Mouse (Mus musculus) midbrain, embryonic 10.5 days (tissue): Measurements from ENCODE around the gene Mmd. TPM values are rescaled to one million over a fixed set of nuclear protein-coding genes. Genes with fewer than 3 reads are reported as not detected.

Source experiments
- DNase-seq: peaks from one replicate; pipeline ENCODE4 v3.0.0-alpha.2; 2017; ENCODE audit warnings: low spot score
- H3K27ac ChIP-seq: fragments of 300-500 bp; sonication (generic); replicated peaks from 2 replicates; pipeline ENCODE4 v1.5.1; 2016; ENCODE audit warnings: mild to moderate bottlenecking
- H3K27me3 ChIP-seq: fragments of 300-500 bp; sonication (generic); 2 replicates; pipeline ENCODE4 v1.6.1; 2016; ENCODE audit warnings: low read depth, mild to moderate bottlenecking; ENCODE audit not compliant: poor library complexity, severe bottlenecking
- H3K36me3 ChIP-seq: fragments of 300-500 bp; sonication (generic); 2 replicates; pipeline ENCODE4 v1.6.1; 2016; ENCODE audit warnings: mild to moderate bottlenecking, moderate library complexity
- H3K4me1 ChIP-seq: fragments of 300-500 bp; sonication (generic); 2 replicates; pipeline ENCODE4 v1.6.1; 2016
- H3K4me3 ChIP-seq: fragments of 300-500 bp; sonication (generic); 2 replicates; pipeline ENCODE4 v1.5.1; 2016; ENCODE audit warnings: mild to moderate bottlenecking, moderate library complexity
- H3K9me3 ChIP-seq: fragments of 300-500 bp; sonication (generic); replicated peaks from 2 replicates; pipeline ENCODE4 v1.6.1; 2016; ENCODE audit warnings: mild to moderate bottlenecking
- WGBS: fragments of 180-500 bp; shearing (Covaris S2); methylation state at CpG from one replicate; pipeline ENCODE4 v1.1.7; 2016; 5-methylcytosine and 5-hydroxymethylcytosine counted together
- polyA plus RNA-seq: library from polyadenylated mRNA; unstranded; fragments of >200 nt; fragmentation: Nextera tagmentation; extraction: Ambion mirVana; gene quantifications from 2 replicates; pipeline ENCODE4 v1.2.1, GENCODE M21; 2016

The Mmd gene
- 38.9 and 42.7 TPM in 2 replicates for polyA plus RNA-seq

GRCm38 (mm10) chr11:90249025-90249650 lies at the start of gene Mmd:
Gene Mmd (plus strand): TSS chr11:90249456.
- H3K4me3 ChIP-seq: peak within 1 kb of the TSS; percentile 75
- 0 out of 2 replicates have a peak, but pooled peaks cover 7% of the 10 kb centered on the region for H3K36me3 ChIP-seq
- under 1% methylated on average over 51 of the region's 51 CpGs for WGBS
- peak within 1 kb of the TSS; percentile 94 for H3K27ac ChIP-seq
- no peaks in the 10 kb centered on the region for H3K9me3 ChIP-seq
- DNase-seq: peak; percentile 98
- no peaks in the 10 kb centered on the region for H3K27me3 ChIP-seq
- H3K4me1 ChIP-seq: peaks cover 35% of the 10 kb centered on the region

- Histone ChIP-seq H3K9me3 (no peaks in the 10 kb centered on the region), H3K27ac (no peak overlapping the region), H3K36me3 (no peaks in the 10 kb centered on the region), H3K27me3 (no peaks in the 10 kb centered on the region), H3K4me1 (peaks cover 7% of the 10 kb centered on the region), H3K4me3 (no peak overlapping the region)
- WGBS: 89% methylated on average over 2 of the region's 2 CpGs
- no peak for DNase-seq
These were observed 48.4 kb upstream of the Mmd start for GRCm38 (mm10) chr11:90200826-90201225.

DNA sequence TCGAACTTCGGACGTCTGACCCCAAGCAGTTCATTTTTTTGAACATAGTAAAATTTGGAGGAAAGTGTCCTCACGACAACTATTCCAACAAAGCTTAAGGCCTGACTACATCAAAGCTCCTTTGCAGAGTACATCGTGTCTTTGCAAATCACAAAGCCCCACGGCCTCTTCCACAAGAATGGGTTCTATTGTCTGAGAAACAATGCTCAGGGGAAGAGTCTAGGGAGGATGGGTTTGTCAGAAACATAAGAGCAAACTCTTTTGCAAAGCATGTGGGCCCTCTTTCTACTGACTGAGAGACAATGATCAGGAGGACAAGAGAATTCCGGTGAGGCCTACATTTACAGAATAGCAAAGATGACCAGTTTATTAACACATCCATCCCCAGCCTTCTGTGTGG lies 35.0 kb upstream of the Mmd start:
- no peaks in the 10 kb centered on the region for H3K36me3 ChIP-seq
- 0 out of 2 replicates have a peak, but pooled peaks cover 5% of the 10 kb centered on the region for H3K4me1 ChIP-seq
- WGBS: 53% methylated on average over 7 of the region's 7 CpGs
- H3K9me3 ChIP-seq: no peaks in the 10 kb centered on the region
- no peaks in the 10 kb centered on the region for H3K27me3 ChIP-seq
- no peak overlapping the region for H3K4me3 ChIP-seq
- no peak overlapping the region for H3K27ac ChIP-seq
- DNase-seq: no peak

- Histone ChIP-seq H3K36me3 (no peaks in the 10 kb centered on the region), H3K27ac (no peak overlapping the region), H3K9me3 (no peaks in the 10 kb centered on the region), H3K4me1 (no peaks in the 10 kb centered on the region), H3K27me3 (no peaks in the 10 kb centered on the region), H3K4me3 (no peak overlapping the region)
- WGBS: 82% methylated on average over 6 of the region's 6 CpGs
- DNase-seq: no peak
These were observed 29.1 kb upstream of the Mmd start for GRCm38 (mm10) chr11:90220022-90220645.

- 45% methylated on average over 2 of the region's 2 CpGs for WGBS
- Histone ChIP-seq H3K9me3 (no peaks in the 10 kb centered on the region), H3K27me3 (no peaks in the 10 kb centered on the region), H3K36me3 (no peaks in the 10 kb centered on the region), H3K4me3 (no peak overlapping the region), H3K27ac (no peak overlapping the region), H3K4me1 (no peaks in the 10 kb centered on the region)
- DNase-seq: no peak
These were observed 28.5 kb upstream of the Mmd start for GRCm38 (mm10) chr11:90220750-90221149.

DNA sequence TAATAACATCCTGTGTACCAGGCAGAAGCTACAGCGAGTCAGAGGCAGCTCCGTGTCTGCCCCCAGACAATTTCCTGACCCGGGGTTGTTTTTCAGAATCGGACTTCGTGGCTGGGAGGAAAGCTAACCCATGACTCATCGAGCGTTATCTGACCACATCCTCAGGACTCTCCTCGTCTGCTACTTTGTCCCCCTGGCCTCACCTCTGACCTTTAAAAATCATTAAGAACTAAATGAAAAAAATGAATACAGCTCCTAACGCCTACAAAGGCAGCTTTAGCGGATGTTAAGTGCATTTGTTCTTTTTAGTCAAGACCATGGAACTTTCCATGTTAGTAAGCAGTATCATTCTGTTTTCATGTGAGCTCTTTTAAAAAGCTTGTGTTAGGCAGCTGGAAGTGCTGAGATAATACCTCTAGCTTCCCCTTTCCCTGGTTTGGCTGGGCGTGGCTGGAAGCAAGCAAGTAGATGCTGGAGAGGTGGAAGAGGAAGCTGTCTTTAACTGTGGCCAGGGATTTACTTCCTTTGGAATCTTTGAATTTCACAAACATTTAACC lies 24.3 kb upstream of the Mmd start:
- 73% methylated on average over 11 of the region's 11 CpGs for WGBS
- Histone ChIP-seq H3K9me3 (no peaks in the 10 kb centered on the region), H3K27ac (no peak overlapping the region)

DNA sequence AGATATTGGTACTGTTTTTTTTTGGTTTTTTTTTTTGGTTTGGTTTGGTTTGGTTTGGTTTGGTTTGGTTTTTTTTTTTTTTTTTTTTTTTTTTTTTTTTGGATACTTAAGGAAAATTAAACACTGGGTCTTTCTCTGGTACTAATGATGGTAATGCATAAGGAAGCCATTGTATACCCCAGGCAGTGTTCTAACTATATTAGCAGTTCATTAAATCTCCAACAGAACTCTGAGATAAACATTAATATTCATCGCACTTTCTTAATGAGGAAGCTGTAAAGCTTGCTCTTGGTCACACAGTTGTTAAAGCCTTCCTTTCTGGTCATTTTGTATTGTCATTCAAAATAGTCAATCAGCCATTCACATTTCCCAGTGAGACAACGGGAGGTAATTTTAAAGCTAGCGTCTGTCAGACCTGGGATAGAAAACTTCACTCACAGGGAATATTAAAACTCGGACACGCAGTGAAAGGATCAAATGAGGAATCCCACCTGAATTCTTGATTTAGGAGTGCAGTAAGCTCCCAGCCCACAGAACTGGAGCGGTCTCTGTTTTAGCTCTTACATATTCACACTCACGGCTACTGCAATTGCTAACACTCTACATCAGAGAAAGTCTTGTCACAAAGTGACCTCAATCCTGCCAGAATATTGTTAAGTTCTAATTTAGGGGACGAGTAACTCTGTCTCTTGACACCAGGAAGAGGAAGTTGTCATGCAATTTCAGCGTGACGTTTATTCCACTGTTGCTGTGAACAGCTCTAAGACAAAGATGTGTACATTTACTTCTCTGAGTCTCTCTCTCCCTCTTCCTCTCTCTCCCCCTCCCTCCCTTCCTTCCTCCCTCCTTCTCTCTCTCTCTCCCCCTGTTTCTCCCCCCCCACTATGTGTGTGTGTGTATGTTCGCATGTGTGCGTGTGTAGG lies 22.0 kb upstream of the Mmd start:
- H3K4me3 ChIP-seq: no peak overlapping the region
- no peaks in the 10 kb centered on the region for H3K9me3 ChIP-seq
- H3K27me3 ChIP-seq: no peaks in the 10 kb centered on the region
- 82% methylated on average over 12 of the region's 12 CpGs for WGBS
- no peak for DNase-seq
- no peaks in the 10 kb centered on the region for H3K36me3 ChIP-seq
- H3K27ac ChIP-seq: no peak overlapping the region
- H3K4me1 ChIP-seq: peaks cover 11% of the 10 kb centered on the region

More for the DNA sequence above, 24.3 kb upstream of the Mmd start:
- no peaks in the 10 kb centered on the region for H3K36me3 ChIP-seq
- 0 out of 2 replicates have a peak, but pooled peaks cover 5% of the 10 kb centered on the region for H3K4me1 ChIP-seq
- H3K27me3 ChIP-seq: no peaks in the 10 kb centered on the region
- DNase-seq: no peak
- no peak overlapping the region for H3K4me3 ChIP-seq

DNA sequence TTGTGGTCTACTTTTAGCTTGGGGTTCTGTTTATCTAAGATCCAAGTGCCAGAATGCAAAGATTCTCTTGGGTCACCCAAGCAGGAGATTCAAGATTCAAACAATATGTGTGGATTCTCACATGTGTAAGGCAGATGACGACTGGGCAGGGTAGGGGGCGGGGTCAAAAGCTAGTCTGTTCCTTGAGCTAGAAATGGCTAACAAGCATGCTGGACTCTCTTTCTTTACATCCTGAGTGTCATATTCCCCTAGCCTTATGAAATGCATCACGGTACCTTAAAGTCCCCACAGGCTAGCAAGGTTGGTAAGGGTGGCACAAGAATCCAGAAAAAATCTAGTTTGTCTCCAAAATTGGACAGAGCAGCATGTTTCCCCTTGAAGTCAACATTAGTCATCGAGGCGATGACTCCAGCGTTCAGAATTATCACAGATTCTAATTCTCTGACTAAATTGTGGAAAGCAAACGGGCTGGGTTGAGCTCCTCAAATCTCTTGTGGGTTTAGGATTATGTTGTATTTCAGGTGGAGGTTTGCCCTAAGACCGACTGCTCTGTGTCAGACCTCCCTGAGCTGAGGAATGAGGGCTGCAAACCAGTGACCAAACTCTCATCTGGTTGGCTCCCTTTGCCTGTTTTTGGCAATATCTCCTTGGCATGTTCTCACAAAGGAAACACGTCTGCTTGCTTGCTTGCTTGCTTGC lies 20.9 kb upstream of the Mmd start:
- Histone ChIP-seq H3K4me3 (no peak overlapping the region), H3K4me1 (peaks cover 14% of the 10 kb centered on the region), H3K9me3 (no peaks in the 10 kb centered on the region), H3K27ac (no peak overlapping the region), H3K27me3 (no peaks in the 10 kb centered on the region), H3K36me3 (no peaks in the 10 kb centered on the region)
- no peak for DNase-seq
- WGBS: 85% methylated on average over 9 of the region's 9 CpGs

DNA sequence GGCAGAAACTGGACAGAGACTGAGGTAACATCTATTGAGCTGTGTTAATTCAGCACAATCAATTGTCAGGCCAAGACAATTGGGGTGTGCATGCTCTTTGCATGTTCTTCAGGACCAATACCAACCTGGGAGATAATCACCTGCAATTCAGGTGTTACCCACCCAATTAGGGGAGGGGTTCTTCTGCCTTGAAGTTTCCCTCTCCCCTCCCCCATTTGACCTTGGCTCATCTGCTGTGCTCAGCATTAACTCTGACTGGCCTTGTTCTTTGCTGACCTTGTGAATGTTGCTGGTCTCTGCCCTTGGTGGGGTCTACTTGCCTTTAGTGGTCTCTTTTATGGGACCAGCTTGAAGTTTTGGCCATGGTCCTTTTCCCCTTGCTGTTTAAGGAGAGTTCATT lies 19.5 kb upstream of the Mmd start:
- Histone ChIP-seq H3K27me3 (no peaks in the 10 kb centered on the region), H3K9me3 (no peaks in the 10 kb centered on the region), H3K27ac (no peak overlapping the region), H3K36me3 (no peaks in the 10 kb centered on the region), H3K4me1 (peaks cover 14% of the 10 kb centered on the region), H3K4me3 (no peak overlapping the region)
- DNase-seq: no peak

DNA sequence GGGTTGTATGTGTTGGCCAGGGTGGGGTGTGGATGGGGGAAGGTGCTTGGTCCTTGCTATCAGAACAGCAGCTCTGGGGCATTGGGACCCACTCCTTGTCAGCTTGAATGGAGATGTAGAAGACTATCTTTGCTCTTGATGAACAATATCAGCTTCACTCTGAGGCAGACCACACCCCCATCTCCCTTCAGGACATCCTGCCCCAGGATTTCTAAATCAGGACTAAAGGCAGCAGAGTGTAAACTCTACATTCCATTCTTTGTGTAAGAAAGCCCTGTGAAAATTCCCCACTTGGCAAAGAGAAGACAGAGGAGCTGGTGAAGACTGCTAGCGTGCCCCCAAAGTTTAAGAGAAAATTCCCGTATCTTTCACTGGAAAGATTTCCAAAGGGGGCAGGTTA lies 18.6 kb upstream of the Mmd start:
- no peaks in the 10 kb centered on the region for H3K9me3 ChIP-seq
- WGBS: 77% methylated on average over 2 of the region's 2 CpGs
- no peak overlapping the region for H3K27ac ChIP-seq
- DNase-seq: no peak
- no peak overlapping the region for H3K4me3 ChIP-seq
- no peaks in the 10 kb centered on the region for H3K36me3 ChIP-seq
- H3K27me3 ChIP-seq: no peaks in the 10 kb centered on the region
- peaks cover 14% of the 10 kb centered on the region for H3K4me1 ChIP-seq

GRCm38 (mm10) chr11:90231631-90232030 lies 17.6 kb upstream of the Mmd start:
- Histone ChIP-seq H3K4me1 (peaks cover 14% of the 10 kb centered on the region), H3K4me3 (no peak overlapping the region), H3K36me3 (no peaks in the 10 kb centered on the region), H3K27ac (no peak overlapping the region), H3K27me3 (no peaks in the 10 kb centered on the region), H3K9me3 (no peaks in the 10 kb centered on the region)
- whole genome bisulfite sequencing: 69% methylated on average over 2 of the region's 2 CpGs
- DNase-seq: no peak

DNA sequence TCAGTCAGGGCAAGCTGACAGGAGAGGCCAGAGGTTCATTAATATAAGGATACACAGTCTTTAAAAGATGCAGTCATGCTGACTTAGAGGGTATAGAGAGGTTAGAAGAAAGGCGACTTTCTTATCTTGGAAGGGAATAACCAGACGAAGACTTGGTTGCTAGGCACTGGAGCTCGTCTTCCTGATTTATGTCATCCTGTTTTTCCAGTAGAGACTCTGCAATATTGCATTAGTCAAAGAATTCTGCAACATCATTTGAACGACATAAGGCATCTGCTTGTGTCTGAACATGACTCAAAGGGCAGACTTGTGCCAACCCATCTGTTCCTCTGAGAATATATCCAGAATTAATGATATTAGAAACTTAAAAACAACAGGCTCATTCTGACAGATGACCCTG lies 16.6 kb upstream of the Mmd start:
- Histone ChIP-seq H3K36me3 (no peaks in the 10 kb centered on the region), H3K27ac (no peak overlapping the region), H3K27me3 (no peaks in the 10 kb centered on the region), H3K4me3 (no peak overlapping the region), H3K9me3 (no peaks in the 10 kb centered on the region), H3K4me1 (peaks cover 16% of the 10 kb centered on the region)
- no peak for DNase-seq
- WGBS: 79% methylated on average over 4 of the region's 4 CpGs
